Mouse (Mus musculus): ENCODE data around the gene Cxcr5.

The Cxcr5 gene

DNA sequence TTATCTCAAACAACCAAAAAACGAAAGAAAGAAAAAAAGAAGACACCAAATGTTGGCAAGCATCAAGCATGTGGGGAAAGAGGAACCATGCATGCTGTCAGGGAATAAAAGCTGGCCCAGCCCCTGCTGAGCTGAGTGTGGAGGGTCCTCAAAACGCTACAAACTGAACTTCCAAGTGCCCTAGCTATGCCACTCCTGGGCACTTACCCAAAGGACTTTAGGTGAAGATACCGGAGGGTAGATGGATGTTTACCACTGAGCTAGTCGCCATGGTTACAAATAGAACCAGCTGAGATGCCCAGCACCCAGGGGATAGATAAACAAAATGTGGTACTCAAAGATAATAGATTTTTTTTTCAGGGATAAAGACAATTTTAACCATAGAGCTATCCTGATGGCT, at the start of gene Cxcr5:
Gene Cxcr5 (minus strand): TSS at position 281 of the 400 bp plus-strand sequence.
- DNase-seq = no peak

DNA sequence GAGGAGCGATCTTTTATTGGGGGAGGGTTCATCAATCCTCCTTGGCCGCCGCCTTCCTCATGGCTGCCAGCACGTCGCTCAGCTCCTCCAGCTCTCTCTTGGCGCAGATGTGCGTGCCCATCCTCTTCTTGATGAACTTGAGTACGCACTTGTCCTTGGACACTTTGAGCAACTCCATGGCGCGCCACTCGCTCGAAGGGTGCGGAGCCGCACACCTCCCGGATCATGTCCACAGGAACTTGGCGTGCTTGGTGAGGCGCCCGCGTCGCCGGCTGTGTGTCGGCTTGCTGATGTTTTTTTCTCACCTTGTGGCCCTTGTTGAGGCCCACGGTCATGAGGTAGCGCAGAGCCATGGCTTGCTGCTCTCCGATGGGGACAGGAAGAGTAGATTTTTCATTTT, 48.7 kb upstream of the Cxcr5 start:
- no peak for DNase-seq

DNA sequence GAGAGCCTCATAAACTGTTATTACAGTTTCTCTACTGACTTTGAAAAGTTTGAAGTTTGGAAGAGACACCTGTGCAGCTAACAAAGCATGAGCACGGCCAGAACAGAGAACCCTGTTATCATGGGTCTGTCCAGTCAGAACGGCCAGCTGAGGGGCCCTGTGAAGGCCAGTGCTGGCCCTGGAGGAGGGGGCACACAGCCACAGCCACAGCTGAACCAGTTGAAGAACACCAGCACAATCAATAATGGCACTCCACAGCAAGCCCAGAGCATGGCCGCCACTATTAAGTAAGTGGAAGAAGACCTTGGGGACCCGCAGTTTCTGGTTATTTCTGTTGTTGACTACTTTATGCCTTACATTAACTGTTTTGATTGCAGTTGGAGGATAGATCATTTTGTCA, 45.6 kb upstream of the Cxcr5 start:
- no peak for DNase-seq

DNA sequence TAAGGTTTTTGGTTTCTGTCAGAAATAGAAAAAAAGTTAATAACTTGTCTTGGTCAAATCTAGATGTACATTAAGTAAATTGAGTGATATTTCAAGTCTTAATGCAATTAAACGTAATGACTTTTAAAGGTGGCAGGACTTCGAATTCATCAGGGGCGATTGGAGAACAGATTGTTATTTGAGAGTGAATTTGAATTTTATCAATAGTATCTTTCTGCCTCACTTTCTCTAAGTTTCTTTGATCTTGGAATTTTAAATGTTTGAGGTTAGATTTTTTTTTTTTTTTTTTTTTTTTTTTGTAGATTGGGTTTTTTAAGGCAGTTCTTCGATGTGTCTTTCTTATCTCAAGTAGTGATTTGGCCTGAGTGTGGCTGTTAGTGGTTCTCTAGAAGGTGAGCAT, 45.0 kb upstream of the Cxcr5 start:
- no peak for DNase-seq

DNA sequence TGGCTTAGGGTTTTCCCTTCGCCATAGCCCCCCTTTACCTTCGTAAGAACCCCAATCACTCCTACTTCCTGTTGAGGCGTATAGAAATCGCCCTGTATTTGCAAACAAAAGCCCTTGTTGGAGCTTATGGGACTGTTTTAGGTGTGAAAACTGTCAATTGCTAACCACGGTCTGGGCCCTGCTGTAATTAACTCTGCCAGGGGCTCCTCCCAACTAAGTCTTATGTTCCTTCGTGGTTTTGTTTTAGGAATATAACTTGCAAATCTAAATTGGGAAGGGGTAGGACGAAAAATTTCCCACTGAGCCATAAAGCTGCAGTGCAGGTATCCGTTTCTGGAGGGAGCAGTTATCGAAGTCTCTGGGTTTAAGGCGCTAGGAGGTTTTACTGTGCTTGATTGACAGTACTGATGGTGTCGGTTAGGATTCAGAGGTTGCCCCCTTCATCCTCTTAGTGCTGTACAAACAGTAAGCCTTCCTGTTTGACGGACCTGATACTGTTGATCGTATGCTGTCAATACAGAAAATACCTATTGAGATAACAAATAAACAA, 44.0 kb upstream of the Cxcr5 start:
- DNase-seq = peak in 1 of 2 experiments; percentile 48

DNA sequence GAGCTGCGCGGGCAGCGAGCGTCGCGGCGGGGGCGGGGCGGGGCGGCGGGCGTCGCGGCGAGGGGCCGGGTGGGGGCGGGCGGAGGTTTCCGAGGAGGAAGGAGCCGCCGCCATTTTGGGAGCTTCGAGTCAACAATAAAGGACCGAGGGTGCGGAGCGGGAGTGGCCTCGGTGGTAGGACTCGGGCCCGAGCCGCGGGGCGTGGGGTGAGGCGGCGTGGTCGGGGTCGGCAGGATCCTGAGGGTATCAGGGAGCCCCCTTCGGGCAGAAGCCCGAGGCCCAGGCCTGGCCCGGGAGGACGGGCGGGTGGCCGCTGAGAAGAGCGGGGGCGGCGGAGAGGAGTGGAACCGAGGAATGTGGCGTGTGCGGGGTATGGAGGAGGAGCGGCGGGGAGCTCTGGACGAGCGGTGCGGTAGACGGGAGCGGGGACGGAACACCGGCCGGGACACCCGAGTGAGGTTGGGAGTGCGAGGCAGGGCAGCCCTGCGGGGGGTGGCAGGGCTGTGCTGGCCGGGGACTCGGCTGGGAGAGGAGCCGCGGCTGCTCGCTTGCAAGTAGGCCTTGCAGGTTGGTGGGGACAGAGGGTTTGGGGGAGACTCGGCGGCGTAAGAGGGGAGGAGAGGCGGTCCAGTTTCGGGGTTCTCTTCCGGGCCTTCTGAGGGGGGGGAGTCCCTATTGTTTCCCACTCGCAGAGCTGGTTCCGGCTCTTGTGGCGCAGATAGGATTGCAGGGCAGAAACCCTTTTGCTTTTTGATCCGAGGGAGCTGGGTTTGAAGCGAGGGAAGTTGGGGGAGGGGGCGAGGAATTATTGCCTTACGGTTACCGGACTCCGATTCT, 43.3 kb upstream of the Cxcr5 start, which contains the start of gene Ddx6:
Gene Ddx6 (plus strand): TSS at position 114 of the 837 bp plus-strand sequence.
- DNase-seq = peak; percentile 75 to 78

DNA sequence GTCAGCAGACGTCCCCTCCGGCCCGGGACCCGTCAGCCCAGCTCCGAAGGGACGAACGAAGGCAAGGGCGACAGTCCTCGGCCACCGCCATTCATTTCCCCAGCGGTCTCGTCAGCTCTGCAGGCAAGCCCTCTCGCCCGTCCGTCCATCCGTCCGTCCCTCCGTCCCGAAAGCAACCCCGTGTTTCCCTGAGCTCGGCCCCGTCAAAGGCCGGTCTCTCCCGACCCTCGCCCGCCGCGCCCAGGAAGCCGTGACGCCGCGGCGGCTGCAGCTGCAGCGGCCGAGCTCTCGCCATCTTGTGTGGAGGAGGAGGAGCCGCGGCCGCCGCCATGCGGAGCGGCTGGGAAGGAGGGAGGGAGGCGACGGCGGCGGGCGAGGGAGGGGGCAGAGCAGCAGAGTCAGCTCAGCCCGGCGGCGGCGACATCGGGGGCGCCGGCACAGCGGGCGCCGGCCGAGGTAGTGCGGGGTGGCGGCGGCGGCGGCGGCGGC, 42.7 kb upstream of the Cxcr5 start:
- peak; percentile 87 to 89 for DNase-seq

DNA sequence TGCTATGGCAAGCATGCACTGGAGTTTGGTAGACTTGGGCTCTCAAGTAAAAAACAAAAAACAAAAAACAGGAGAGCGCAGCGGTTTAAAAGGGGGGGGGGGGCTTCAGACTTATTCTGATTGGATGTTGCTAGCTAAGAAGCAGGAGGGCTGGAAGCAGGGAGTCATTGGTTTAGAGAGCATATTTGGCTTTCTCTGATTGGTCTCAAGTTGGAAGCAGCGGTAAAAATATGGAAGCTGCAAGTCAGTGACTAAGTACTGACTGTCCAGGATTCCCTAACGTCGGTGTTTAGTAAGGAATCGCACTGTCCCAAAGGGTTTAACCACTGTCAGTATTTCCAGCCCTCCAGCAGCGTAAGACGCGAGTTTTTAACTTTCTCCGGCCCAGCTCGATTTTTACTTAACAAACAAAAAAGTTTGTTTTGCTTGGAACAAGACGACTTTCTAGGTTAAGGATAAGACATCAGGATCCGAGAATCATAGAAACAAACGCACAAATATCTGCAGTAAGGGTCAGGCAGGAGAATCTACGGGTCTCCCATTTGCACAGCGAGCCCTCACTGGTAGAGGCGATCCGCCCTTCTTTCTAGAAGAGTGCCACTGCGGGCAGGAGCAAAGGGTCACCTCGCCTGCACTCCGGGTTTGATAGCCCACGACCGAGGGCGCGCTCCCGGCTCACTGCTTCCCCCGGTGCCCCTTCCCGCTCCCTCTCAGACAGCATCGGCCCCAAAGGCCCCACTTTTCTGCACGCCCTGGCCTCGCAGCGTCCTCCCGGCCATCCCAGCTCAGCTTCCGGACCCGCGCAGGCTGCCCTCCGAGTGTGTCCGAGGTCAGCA, 42.0 kb upstream of the Cxcr5 start:
- peak; percentile 51 to 55 for DNase-seq

DNA sequence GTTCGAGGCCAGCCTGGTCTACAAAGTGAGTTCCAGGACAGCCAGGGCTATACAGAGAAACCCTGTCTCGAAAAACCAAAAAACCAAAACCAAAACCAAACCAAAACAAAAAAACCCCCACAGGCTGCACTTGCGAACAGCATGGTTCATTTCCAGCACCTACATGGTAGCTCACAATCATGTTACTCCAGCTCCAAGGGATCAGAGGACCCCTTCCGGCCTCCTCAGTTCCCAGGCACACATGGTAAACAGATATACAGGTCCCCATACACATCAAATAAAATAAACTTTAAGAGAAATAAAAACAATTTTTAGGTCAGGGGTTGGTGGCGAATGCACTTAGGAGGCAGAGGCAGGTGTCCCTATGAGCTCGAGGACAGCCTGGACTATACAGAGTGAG, 41.1 kb upstream of the Cxcr5 start:
- peak; percentile 54 to 57 for DNase-seq

DNA sequence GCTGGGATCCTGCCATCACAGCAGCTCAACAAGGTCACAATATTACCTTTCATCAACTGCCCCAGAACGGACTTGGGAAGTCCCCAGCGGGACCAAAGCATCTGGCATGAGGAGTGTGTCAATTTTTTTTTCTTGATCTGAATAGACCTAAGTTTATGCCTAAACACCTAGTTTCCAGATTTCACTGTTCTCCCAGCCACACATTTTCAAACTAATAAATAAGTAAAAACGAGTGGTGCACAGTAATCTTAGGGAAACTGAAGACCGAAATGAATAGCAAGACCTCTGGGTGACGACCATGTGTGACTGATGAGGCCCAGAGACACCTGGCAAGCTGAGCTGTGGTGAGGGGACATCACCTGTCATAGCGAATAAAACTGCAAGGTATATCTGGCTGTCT, 39.1 kb upstream of the Cxcr5 start:
- DNase-seq = no peak

DNA sequence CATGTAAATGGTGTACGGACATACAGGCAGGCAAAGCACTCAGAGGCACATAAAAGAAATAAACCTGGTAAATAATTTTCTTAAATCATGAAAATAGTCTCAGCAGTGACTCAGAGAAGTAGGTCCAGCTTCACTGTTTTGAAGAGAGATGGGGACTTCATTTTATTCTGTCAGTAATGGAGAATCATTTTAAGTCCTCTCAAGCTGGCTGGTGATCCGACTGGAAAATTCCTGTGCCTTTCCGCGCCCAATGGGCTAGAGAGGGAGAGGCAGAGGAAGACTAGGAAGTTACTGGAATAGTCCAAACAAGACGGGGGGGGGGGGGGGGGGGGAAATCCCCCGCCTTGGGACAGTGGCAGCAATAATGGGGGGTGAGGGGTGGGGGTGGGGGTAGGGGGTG, 37.9 kb upstream of the Cxcr5 start:
- no peak for DNase-seq

DNA sequence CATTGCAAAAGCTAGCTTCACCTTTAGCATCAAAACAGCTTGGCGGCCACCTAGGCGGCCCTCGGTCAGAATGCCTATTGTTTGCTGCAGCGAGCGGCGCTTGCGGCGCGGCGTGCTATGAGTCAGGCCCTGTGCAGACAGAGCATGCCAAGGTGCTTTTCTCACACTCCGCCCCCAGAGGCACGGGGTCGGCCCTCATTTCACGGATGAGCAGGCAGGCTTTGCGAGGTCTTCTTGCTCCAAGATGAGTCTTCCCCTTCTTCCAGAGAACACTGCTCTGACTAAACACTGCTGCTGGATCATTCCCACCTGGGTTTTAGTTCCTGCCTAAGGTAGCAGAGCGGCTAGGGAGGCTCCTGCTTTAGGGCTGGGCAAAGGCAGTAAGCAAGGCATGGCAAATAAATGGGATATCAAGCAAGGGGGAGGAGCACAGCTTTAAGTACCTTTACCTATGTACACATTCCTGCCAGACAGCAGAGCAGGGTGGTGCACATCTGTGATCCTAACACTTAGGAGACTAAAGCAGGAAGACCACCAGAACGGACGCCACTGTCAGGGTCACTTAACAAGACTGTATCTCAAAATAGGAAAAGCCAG, 37.3 kb upstream of the Cxcr5 start:
- DNase-seq = no peak

DNA sequence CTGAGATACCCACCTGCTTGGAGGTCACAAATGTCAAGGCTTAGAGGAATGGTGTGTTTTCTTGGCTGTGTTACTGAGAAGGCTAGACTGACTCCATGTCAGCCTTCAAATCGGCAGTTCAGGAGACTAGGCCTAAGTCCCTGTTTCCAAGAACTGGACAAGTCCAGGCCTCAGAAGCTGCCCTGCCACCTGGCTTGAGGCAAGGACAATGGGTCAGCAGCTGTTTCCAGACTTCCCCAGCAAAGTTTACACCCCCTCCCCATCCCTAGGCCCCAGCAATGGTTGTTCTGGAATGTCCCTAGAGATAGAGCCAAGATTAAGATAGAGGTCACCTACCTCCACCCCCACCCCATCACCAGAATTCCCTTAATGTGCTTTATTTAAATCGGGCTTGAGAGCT, 36.1 kb upstream of the Cxcr5 start:
- no peak for DNase-seq

DNA sequence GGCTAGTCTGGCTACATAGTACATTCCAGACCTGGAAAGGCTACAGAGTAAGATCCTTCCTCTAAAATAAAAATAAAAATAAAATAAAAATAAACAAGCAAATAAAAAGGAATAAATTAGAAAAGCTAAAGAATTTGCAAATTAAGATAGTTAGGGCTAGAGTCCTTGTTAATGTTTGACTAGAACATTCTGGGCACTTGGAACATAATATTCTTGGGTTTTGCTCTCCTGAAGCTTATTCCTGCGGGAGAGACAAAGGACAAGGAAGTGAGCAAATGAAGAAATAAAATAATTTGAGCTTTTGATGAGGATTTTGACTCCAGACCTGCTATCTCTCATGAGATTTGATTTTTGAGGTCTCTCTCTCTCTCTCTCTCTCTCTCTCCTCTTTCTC, 33.9 kb upstream of the Cxcr5 start:
- no peak for DNase-seq

DNA sequence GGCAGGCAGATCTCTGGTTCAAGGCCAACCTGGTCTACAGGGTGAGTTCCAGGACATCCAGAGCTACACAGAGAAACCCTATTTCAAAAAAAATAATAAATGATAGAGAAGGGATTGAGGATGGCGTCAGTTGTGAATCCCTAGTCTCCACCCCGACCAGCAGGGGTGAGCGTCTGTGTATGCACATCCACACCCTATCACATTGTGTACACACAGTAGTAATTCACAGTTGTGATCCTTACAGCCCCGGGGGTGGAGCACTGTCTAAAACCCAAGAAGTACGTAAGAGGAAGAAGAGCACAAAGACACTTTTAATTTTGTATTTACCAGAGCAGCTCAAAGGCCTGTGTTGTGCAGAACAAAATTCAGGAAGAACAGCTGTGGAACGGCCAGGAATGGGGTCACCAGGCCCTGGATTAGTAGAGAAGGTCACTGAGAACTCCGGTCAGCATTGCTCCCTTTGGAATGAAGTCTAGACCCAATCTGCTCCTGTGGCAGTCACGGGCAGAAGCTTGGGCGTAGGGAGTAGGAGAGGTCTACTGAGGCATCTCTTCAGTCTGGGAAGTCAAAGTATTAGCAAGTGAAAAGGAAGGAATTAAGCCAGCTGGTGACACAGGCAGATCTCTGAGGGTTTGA, 33.3 kb upstream of the Cxcr5 start:
- DNase-seq = no peak

DNA sequence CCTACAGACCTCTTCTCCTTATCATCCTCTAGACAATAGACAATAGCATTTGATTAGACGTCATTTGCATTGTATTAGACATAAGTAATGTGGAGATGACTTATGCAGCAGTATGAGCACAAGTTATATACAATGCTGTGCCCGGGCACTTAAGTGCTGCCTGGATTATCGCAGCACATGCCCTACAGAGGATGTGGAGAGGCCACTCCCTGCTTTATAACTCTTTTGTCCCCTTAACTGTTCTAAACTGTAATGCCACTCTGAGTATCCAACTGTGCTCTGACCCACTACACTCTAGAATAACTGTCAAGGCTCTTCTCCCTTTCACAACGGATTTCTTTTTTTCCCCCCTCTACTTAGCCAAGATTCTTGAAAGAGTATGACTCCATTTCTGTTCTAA, 32.2 kb upstream of the Cxcr5 start:
- DNase-seq = no peak

DNA sequence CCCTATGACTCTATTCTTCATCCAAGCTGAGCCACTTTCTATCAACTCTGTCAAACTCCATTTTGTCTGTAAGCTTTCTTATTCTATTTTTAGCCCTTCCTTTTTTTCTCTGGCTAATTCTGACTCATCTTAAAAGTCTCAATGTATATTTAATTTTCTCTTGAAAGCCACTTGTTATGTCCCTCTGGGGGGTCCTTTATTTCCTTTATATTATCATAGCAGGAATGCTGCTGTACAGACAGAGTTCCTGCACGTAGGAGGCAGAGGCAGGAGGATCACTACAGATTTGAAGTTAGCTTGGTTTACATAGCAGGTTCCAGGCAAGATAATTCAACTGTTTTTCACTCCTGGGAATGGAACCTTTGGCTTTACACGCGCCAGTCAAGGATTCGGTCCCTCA, 31.5 kb upstream of the Cxcr5 start:
- DNase-seq = no peak

DNA sequence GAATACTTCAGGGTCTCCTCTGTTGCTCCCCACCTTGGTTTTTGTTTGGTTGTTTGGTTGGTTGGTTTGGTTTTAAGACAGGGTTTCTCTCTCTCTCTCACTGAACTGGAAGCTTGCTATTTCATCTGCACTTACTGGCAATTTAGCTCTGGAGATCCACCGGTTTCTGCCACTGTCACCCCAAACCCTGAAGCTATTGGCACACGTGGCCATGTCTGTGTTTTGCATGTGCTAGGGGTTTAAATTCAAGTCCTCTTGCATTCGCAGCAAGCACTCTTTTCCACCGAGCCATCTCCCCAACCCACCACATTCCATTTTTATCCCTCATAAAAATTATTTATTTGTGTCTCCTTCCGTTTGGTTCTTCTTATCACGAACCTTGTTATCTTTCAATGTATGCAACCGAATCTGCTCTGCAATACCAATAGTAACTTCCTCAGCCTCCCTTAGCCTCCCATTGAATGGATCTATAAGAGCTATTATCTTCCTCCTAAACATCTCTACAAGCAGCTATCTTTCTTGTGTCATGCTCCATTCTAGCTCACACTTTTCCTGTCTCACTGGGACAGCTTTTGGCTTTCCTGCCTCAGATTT, 30.0 kb upstream of the Cxcr5 start:
- DNase-seq = no peak

DNA sequence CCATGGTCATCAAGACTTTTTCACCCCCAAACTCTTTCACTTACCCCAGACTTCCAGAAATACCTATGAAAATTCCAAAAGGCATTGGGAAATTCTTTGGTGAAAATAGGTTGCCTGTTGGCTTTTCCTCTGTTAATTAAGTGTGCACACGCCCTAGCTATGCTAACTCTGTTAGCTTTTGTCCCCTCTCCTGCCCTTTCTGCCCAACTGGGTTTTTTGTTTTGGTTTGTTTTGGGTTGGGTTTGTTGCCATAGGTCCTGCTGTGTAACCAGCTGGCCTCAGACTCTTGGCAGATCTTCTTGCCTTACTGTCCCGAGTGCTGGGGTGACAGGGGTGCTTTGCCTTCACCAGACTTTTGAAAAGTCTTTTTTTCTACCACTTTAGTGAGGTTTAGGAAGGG, 29.3 kb upstream of the Cxcr5 start:
- no peak for DNase-seq

DNA sequence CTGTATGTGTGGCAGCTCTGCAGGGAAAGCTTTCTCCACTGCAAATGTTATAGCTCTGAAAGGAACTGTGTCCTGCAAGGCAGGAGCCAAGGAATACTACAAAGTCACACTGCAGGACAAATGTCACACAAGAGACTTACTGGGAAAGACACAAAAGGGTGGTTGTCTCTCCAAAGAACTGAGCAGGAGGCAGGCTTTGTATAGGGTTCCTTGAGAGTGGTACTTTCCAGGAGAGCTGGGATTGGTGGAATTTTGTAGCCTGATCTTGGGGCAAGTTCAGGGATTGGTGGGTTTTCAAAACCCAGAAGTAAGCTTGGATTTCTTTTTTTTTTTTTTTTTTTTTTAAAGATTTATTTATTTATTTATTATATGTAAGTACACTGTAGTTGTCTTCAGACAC, 27.4 kb upstream of the Cxcr5 start:
- no peak for DNase-seq

DNA sequence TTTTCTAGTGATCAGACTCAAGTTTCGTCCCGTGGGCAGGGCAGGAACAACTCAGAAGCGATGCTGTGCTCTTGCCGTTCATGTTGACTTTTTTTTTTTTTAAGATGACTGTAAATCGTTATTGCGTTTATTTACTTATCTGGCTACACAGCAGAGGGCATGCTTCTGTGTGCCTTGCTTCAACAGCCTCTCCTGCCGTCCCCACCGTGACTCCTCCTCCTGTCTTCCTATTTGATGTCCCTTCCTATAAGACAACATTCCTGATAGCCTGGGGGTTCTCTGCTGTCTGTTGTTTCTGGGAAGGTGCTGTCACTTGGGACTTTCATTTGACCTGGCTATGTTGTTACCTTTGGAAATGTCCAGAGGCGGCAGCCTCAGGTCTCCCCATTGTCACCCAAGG, 26.9 kb upstream of the Cxcr5 start:
- DNase-seq = no peak
